In the genomic region with DNA sequence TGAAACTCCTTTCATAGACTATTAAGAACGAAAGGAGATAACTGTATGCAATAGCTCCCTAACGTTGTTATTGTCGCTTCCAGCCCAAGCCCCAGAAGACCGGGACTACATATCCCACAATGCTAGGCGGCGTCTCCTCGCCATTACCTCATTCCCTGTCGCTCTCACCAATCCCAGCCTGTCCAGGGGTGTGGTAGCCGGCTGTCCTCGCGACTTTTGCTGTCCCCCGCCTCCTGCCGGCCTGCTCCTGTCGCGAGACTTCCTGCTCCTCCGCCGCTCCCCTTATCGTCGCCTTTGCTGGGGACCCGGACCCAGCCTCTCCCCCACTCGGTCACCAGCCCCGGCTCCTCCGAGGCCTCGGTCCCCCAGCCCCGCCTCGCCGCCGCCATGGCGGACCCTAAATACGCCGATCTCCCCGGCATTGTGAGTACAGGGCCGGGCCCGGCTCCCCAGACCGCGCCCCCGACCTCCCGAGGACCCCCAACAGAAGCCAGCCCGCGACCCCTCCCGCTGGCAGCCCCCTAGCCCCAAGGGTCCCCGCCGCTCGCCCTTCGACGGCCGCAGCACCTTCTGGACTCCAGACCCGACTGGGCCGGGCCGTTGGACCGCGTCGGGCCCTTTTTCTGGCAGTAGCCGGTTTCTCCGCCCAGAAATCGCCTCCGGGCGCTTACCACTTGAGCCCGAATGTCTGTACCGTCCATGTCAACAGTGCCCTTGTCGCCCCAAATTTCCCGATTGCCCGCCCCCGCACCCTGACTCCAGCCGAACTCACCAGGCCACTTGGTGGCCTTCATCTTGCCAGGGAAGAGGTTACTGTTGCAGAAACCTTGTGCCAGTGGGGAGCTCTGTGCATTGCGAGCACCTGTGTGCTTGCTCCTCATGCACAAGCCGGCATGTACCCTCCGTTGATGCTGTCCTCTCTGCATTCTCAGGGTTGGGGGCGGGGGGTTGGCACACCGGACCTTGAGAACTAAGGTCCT, we compare ENCODE assay signal across 8 mouse cellular contexts. TPM values are rescaled to one million over a fixed set of nuclear protein-coding genes. Genes with fewer than 3 reads are reported as not detected.
DNase-seq lines count a peak whose midpoint lies in the region; ATAC-seq and TF ChIP-seq lines count a peak whose summit lies in the region.

Gene Dctn2, plus strand, starts transcription at position 257 of the 980 bp plus-strand sequence.

- H3K4me1 ChIP-seq in CH12.LX (ENCODE audit: control insufficient read depth in 1 of 2, insufficient read depth in 2 of 2), result peaks cover 11 to 22% of the 10 kb centered on the region in 2 experiments
- peaks cover 34% of the 10 kb centered on the region for H3K4me1 ChIP-seq in forebrain, embryonic 13.5 days
- H3K4me1 ChIP-seq in liver, postnatal 0 days (ENCODE audit: insufficient read depth), result peaks cover 20% of the 10 kb centered on the region
- peaks cover 27% of the 10 kb centered on the region for H3K4me1 ChIP-seq in neural tube, embryonic 14.5 days (ENCODE audit: control insufficient read depth, insufficient read depth, low read length)

- H3K9ac ChIP-seq in CH12.LX (ENCODE audit: insufficient read depth, low read depth), result peak within 1 kb of the TSS; percentile 99
- peak within 1 kb of the TSS; percentile 100 for H3K9ac ChIP-seq in forebrain, embryonic 13.5 days
- peak within 1 kb of the TSS; percentile 100 for H3K9ac ChIP-seq in liver, postnatal 0 days (replicated peaks)
- peak within 1 kb of the TSS; percentile 99 for H3K9ac ChIP-seq in neural tube, embryonic 14.5 days (replicated peaks; ENCODE audit: low read depth, low read length)

- dilution Hi-C loops in CH12.LX (cut with MboI; ENCODE audit: extremely low pct_ligation_motif_present, extremely low pct_unique_long_range_greater_than_20kb, low sequenced_read_pairs), result no loop called here

- intact Hi-C loops in heart, postnatal 10 days (cut with DNase I), result no loop called here

- under 1% methylated on average over 70 of the region's 70 CpGs for WGBS in forebrain, embryonic 13.5 days
- WGBS in large intestine, adult 2 months, result under 1% methylated on average over 70 of the region's 70 CpGs
- under 1% methylated on average over 70 of the region's 70 CpGs for WGBS in liver, postnatal 0 days (ENCODE audit: insufficient replicate concordance)
- WGBS in neural tube, embryonic 14.5 days, result under 1% methylated on average over 70 of the region's 70 CpGs

- peaks cover 32% of the 10 kb centered on the region for H3K27me3 ChIP-seq in CH12.LX (replicated peaks)
- H3K27me3 ChIP-seq in forebrain, embryonic 13.5 days, result 0 out of 2 replicates have a peak, but pooled peaks cover 8% of the 10 kb centered on the region
- peaks cover 24% of the 10 kb centered on the region for H3K27me3 ChIP-seq in liver, postnatal 0 days (ENCODE audit: insufficient read depth, low read length)
- no peaks in the 10 kb centered on the region for H3K27me3 ChIP-seq in neural tube, embryonic 14.5 days (ENCODE audit: control insufficient read depth, insufficient read depth, low read length)

- peak; percentile 82 for TF ChIP-seq POLR2A in CH12.LX (IDR thresholded peaks at IDR 0.05; ENCODE audit: low read depth, low read length)

- ATAC-seq in forebrain, embryonic 13.5 days, result peak; percentile 97
- ATAC-seq in liver, postnatal 0 days, result peak; percentile 99
- peak; percentile 93 for ATAC-seq in neural tube, embryonic 14.5 days (ENCODE audit: low read depth)

- H3K36me3 ChIP-seq in CH12.LX (replicated peaks in 1 of 2; ENCODE audit: control insufficient read depth in 1 of 2, insufficient read depth in 1 of 2, low read length in 1 of 2), result peaks cover 16 to 36% of the 10 kb centered on the region in 2 experiments
- peaks cover 27% of the 10 kb centered on the region for H3K36me3 ChIP-seq in forebrain, embryonic 13.5 days (ENCODE audit: poor library complexity, severe bottlenecking)
- H3K36me3 ChIP-seq in liver, postnatal 0 days (replicated peaks; ENCODE audit: insufficient read depth, low read length), result peaks cover 23% of the 10 kb centered on the region
- H3K36me3 ChIP-seq in neural tube, embryonic 14.5 days (ENCODE audit: control insufficient read depth, insufficient read depth, low read length), result peaks cover 19% of the 10 kb centered on the region

- H3K4me3 ChIP-seq in CH12.LX (replicated peaks in 1 of 3; ENCODE audit: low read depth in 2 of 3, low read length in 2 of 3, poor library complexity in 1 of 3), result peak within 1 kb of the TSS; percentile 59 to 94 (median 88)
- peak within 1 kb of the TSS; percentile 98 for H3K4me3 ChIP-seq in forebrain, embryonic 13.5 days
- H3K4me3 ChIP-seq in liver, postnatal 0 days (ENCODE audit: low read depth, low read length), result peak within 1 kb of the TSS; percentile 97
- peak within 1 kb of the TSS; percentile 99 for H3K4me3 ChIP-seq in neural tube, embryonic 14.5 days (ENCODE audit: low read depth, low read length)

- no peak for TF ChIP-seq CTCF in CH12.LX (conservative IDR thresholded peaks at IDR 0.05 in 1 of 2, IDR thresholded peaks at IDR 0.05 in 1 of 2; ENCODE audit: low read depth in 2 of 2, low read length in 2 of 2)
- peak; percentile 28; the same call in 1 of the 2 replicates for TF ChIP-seq CTCF in liver, postnatal 0 days (IDR thresholded peaks at IDR 0.05; ENCODE audit: low read depth)

- no peak for TF ChIP-seq EP300 in CH12.LX (IDR thresholded peaks at IDR 0.05; ENCODE audit: low read length)
- TF ChIP-seq EP300 in liver, postnatal 0 days (IDR thresholded peaks at IDR 0.05; ENCODE audit: low read depth), result peak; percentile 56

- peaks cover 12% of the 10 kb centered on the region for H3K79me2 ChIP-seq in CH12.LX (replicated peaks; ENCODE audit: control insufficient read depth, extremely low read depth, insufficient read depth, poor library complexity, severe bottlenecking)

- 0 out of 2 replicates have a peak within 1 kb of the TSS, but pooled peaks have one; percentile 16 for H3K27ac ChIP-seq in CH12.LX (ENCODE audit: insufficient read depth, low read depth)
- peak within 1 kb of the TSS; percentile 82 for H3K27ac ChIP-seq in forebrain, embryonic 13.5 days
- H3K27ac ChIP-seq in liver, postnatal 0 days (ENCODE audit: low read depth), result peak within 1 kb of the TSS; percentile 97
- peak within 1 kb of the TSS; percentile 90 for H3K27ac ChIP-seq in neural tube, embryonic 14.5 days (ENCODE audit: low read depth, low read length)

- in situ Hi-C loops in CH12.LX (cut with MboI; ENCODE audit: low pct_ligation_motif_present, low pct_unique_long_range_greater_than_20kb, low sequenced_read_pairs), result no loop called here

- H3K4me2 ChIP-seq in CH12.LX (ENCODE audit: insufficient read depth, low read depth, poor library complexity, severe bottlenecking), result peak within 1 kb of the TSS; percentile 76
- H3K4me2 ChIP-seq in forebrain, embryonic 13.5 days, result peak within 1 kb of the TSS; percentile 95
- H3K4me2 ChIP-seq in liver, postnatal 0 days (ENCODE audit: low read depth, low read length), result peak within 1 kb of the TSS; percentile 89
- H3K4me2 ChIP-seq in neural tube, embryonic 14.5 days (ENCODE audit: low read depth, low read length), result peak within 1 kb of the TSS; percentile 93

- DNase-seq in CH12.LX (ENCODE audit: extremely low read depth), result peak; percentile 96
- DNase-seq in c-Kit-positive CD71-positive TER-119-positive erythroid progenitor cells, embryonic 14.5 days (ENCODE audit: low spot score), result peak; percentile 91
- peak; percentile 96 to 97 for DNase-seq in heart, postnatal 10 days
- no peak for DNase-seq in large intestine, adult 2 months (ENCODE audit: low read depth, low spot score)
- DNase-seq in liver, postnatal 0 days, result peak; percentile 96
- peak; percentile 92 for DNase-seq in testis, postnatal 10 days (ENCODE audit: low spot score)

- no peaks in the 10 kb centered on the region for H3K9me3 ChIP-seq in CH12.LX (replicated peaks; ENCODE audit: low read length)
- no peaks in the 10 kb centered on the region for H3K9me3 ChIP-seq in forebrain, embryonic 13.5 days (replicated peaks)
- no peaks in the 10 kb centered on the region for H3K9me3 ChIP-seq in liver, postnatal 0 days (ENCODE audit: low read length)
- no peaks in the 10 kb centered on the region for H3K9me3 ChIP-seq in neural tube, embryonic 14.5 days (ENCODE audit: control insufficient read depth, low read length)

- no peak for TF ChIP-seq RAD21 in CH12.LX (IDR thresholded peaks at IDR 0.05; ENCODE audit: low read depth, low read length)

TF ChIP-seq in CH12.LX, 34 proteins besides CTCF, POLR2A, EP300 and RAD21 (continues in another document):
- TF ChIP-seq JUN (IDR thresholded peaks at IDR 0.05; ENCODE audit: insufficient read depth, low read depth, low read length), result peak; percentile 68
- peak; percentile 92; the same call in 1 of the 2 replicates for TF ChIP-seq KAT2A (IDR thresholded peaks at IDR 0.05; ENCODE audit: insufficient replicate concordance, low read length)
- TF ChIP-seq JUND (conservative IDR thresholded peaks at IDR 0.05; ENCODE audit: low read depth, low read length), result no peak
- TF ChIP-seq ZKSCAN1 (IDR thresholded peaks at IDR 0.05; ENCODE audit: borderline replicate concordance, low read depth, low read length), result no peak
- TF ChIP-seq ELF1 (IDR thresholded peaks at IDR 0.05; ENCODE audit: low read depth, low read length), result peak; percentile 73
- no peak for TF ChIP-seq BHLHE40 (IDR thresholded peaks at IDR 0.05; ENCODE audit: low read depth, low read length)
- no peak for TF ChIP-seq MYC (IDR thresholded peaks at IDR 0.05; ENCODE audit: low read depth, low read length)
- TF ChIP-seq ZC3H11A (IDR thresholded peaks at IDR 0.05; ENCODE audit: low read depth, low read length), result no peak
- TF ChIP-seq SMC3 (IDR thresholded peaks at IDR 0.05; ENCODE audit: low read depth, low read length), result no peak
- TF ChIP-seq HCFC1 (IDR thresholded peaks at IDR 0.05; ENCODE audit: low read depth, low read length), result peak; percentile 98
- TF ChIP-seq SIN3A (IDR thresholded peaks at IDR 0.05; ENCODE audit: low read length), result peak; percentile 54
- peak; percentile 73 for TF ChIP-seq TCF12 (IDR thresholded peaks at IDR 0.05; ENCODE audit: low read depth, low read length)
- TF ChIP-seq GABPA (IDR thresholded peaks at IDR 0.05; ENCODE audit: insufficient replicate concordance, low read depth, low read length), result peak; percentile 29; the same call in 1 of the 2 replicates
- no peak for TF ChIP-seq MAZ (IDR thresholded peaks at IDR 0.05; ENCODE audit: low read depth, low read length)
- TF ChIP-seq MAFK (IDR thresholded peaks at IDR 0.05; ENCODE audit: insufficient replicate concordance, low read length), result no peak
- peak; percentile 84 for TF ChIP-seq NELFE (IDR thresholded peaks at IDR 0.05; ENCODE audit: low read depth, low read length)

RNA-seq across cellular contexts. Expression of gene Dctn2, which starts in this region (rescaled TPM):
- total RNA-seq in CH12.LX (2012; rRNA removed) (88.5 and 91.9 TPM in 2 replicates), CH12.LX (2014; rRNA removed) (66.3 and 67.3 TPM in 2 replicates)
- polyA plus RNA-seq in CH12.LX (2012; ENCODE audit: insufficient read length, low read depth), result 79.1 and 94.1 TPM in 2 replicates
- polyA plus RNA-seq in forebrain, embryonic 13.5 days (2015; fragmentation: Nextera tagmentation; extraction: Ambion mirVana), result 262 and 282 TPM in 2 replicates
- total RNA-seq in heart, postnatal 10 days (2021), result 100 to 1,000 TPM; 166 to 167 TPM
- 181 and 201 TPM in 2 replicates for polyA plus RNA-seq in large intestine, adult 2 months (2012; rRNA removed)
- polyA plus RNA-seq in liver, postnatal 0 days (2015; fragmentation: Nextera tagmentation; extraction: Ambion mirVana), result 65.3 and 67.4 TPM in 2 replicates
- 298 and 305 TPM in 2 replicates for polyA plus RNA-seq in neural tube, embryonic 14.5 days (2014; fragmentation: Nextera tagmentation; extraction: Ambion mirVana)

Comparison
In these comparisons a context has a peak if more than half of its experiments do, and no peak if none do; other contexts are left out.
1. H3K27ac ChIP-seq: peak in every context shown above with its lines; median percentile 97 in liver, postnatal 0 days; 90 in neural tube, embryonic 14.5 days; 82 in forebrain, embryonic 13.5 days; 16 in CH12.LX.